ENCODE assay signal across 14 mouse cellular contexts in genomic region chr7:118275265-118275664, GRCm38 (mm10). TPM values are rescaled to one million over a fixed set of nuclear protein-coding genes. Genes with fewer than 3 reads are reported as not detected.
DNase-seq lines count a peak whose midpoint lies in the region; ATAC-seq and TF ChIP-seq lines count a peak whose summit lies in the region.
"Had no signal": no experiment of that assay in that cellular context is flagged by ENCODE, and none has a peak within 500 bp of the region (broad histone marks: within the 10 kb centered on the region; RNA-seq: fewer than 3 reads in every experiment).

No protein-coding gene starts in this region.

- in situ Hi-C loops in CH12.LX (cut with MboI; ENCODE audit: low pct_ligation_motif_present, low pct_unique_long_range_greater_than_20kb, low sequenced_read_pairs) = no loop called here

- H3K79me2 ChIP-seq in heart, adult 2 months (replicated peaks; ENCODE audit: control insufficient read depth, insufficient read depth, low read length) = no peaks in the 10 kb centered on the region
- H3K79me2 ChIP-seq in CH12.LX (replicated peaks; ENCODE audit: control insufficient read depth, extremely low read depth, insufficient read depth, poor library complexity, severe bottlenecking) = no peaks in the 10 kb centered on the region

- TF ChIP-seq EP300 in heart, adult 2 months (IDR thresholded peaks at IDR 0.05; ENCODE audit: insufficient read depth, low read depth, low read length) = no peak
- TF ChIP-seq EP300 in CH12.LX (IDR thresholded peaks at IDR 0.05; ENCODE audit: low read length) = no peak
- TF ChIP-seq EP300 in stomach, postnatal 0 days (optimal IDR thresholded peaks at IDR 0.05) = no peak

- dilution Hi-C loops in CH12.LX (cut with MboI; ENCODE audit: extremely low pct_ligation_motif_present, extremely low pct_unique_long_range_greater_than_20kb, low sequenced_read_pairs) = no loop called here

- TF ChIP-seq POLR2A in heart, adult 2 months (IDR thresholded peaks at IDR 0.05; ENCODE audit: insufficient read depth, low read depth, low read length) = no peak
- no peak for TF ChIP-seq POLR2A in CH12.LX (IDR thresholded peaks at IDR 0.05; ENCODE audit: low read depth, low read length)

- intact Hi-C loops in heart, adult 2 months (cut with DNase I) = loop anchor here (5.0 kb wide), 2 partner anchors 33 to 148 kb away; partner anchors contain the start of genes Arl6ip1 and Smg1
- intact Hi-C loops in heart, postnatal 36 days (cut with DNase I) = loop anchor here (5.0 kb wide), 1 partner anchor 143 kb away; no protein-coding TSS in a partner anchor

- TF ChIP-seq CTCF in heart, adult 2 months (IDR thresholded peaks at IDR 0.05) = peak; percentile 45
- TF ChIP-seq CTCF in CH12.LX (conservative IDR thresholded peaks at IDR 0.05 in 1 of 2, IDR thresholded peaks at IDR 0.05 in 1 of 2; ENCODE audit: low read depth in 2 of 2, low read length in 2 of 2) = peak in 1 of 2 experiments; percentile 57; a peak in 2 of 4 replicates
- TF ChIP-seq CTCF in stomach, postnatal 0 days (IDR thresholded peaks at IDR 0.05; ENCODE audit: low read depth) = peak; percentile 35
- TF ChIP-seq CTCF in forebrain, postnatal 0 days (IDR thresholded peaks at IDR 0.05; ENCODE audit: low read depth) = no peak

- no peak overlapping the region for H3K4me3 ChIP-seq in heart, adult 2 months
- peak overlapping the region in 1 of 3 experiments; percentile 4 for H3K4me3 ChIP-seq in CH12.LX (replicated peaks in 1 of 3; ENCODE audit: low read depth in 2 of 3, low read length in 2 of 3, poor library complexity in 1 of 3)
- H3K4me3 ChIP-seq in stomach, postnatal 0 days (ENCODE audit: low read depth, low read length) = no peak overlapping the region
- no peak overlapping the region for H3K4me3 ChIP-seq in hindbrain, embryonic 12.5 days
- H3K4me3 ChIP-seq in forebrain, postnatal 0 days (ENCODE audit: low read depth, low read length) = no peak overlapping the region
- H3K4me3 ChIP-seq: embryonic facial prominence, embryonic 15.5 days; heart, embryonic 13.5 days; hindbrain, embryonic 15.5 days had no signal

- no peaks in the 10 kb centered on the region for H3K36me3 ChIP-seq in heart, adult 2 months (ENCODE audit: control insufficient read depth, insufficient read depth, low read length)
- no peaks in the 10 kb centered on the region for H3K36me3 ChIP-seq in CH12.LX (replicated peaks in 1 of 2; ENCODE audit: control insufficient read depth in 1 of 2, insufficient read depth in 1 of 2, low read length in 1 of 2)
- no peaks in the 10 kb centered on the region for H3K36me3 ChIP-seq in stomach, postnatal 0 days (ENCODE audit: control insufficient read depth, insufficient read depth, low read length)
- no peaks in the 10 kb centered on the region for H3K36me3 ChIP-seq in hindbrain, embryonic 12.5 days
- H3K36me3 ChIP-seq in forebrain, postnatal 0 days (ENCODE audit: insufficient read depth) = no peaks in the 10 kb centered on the region
- H3K36me3 ChIP-seq: embryonic facial prominence, embryonic 15.5 days; heart, embryonic 13.5 days; hindbrain, embryonic 15.5 days had no signal

- peaks cover 3% of the 10 kb centered on the region for H3K9me3 ChIP-seq in CH12.LX (replicated peaks; ENCODE audit: low read length)
- no peaks in the 10 kb centered on the region for H3K9me3 ChIP-seq in stomach, postnatal 0 days (ENCODE audit: control insufficient read depth, low read length)
- H3K9me3 ChIP-seq in hindbrain, embryonic 12.5 days (replicated peaks) = no peaks in the 10 kb centered on the region
- H3K9me3 ChIP-seq in forebrain, postnatal 0 days (ENCODE audit: low read length) = no peaks in the 10 kb centered on the region
- H3K9me3 ChIP-seq: embryonic facial prominence, embryonic 15.5 days; heart, embryonic 13.5 days; hindbrain, embryonic 15.5 days had no signal

- H3K9ac ChIP-seq in heart, adult 2 months (ENCODE audit: low read depth, low read length) = no peak overlapping the region
- no peak overlapping the region; the same call in 1 of the 2 replicates for H3K9ac ChIP-seq in CH12.LX (ENCODE audit: insufficient read depth, low read depth)
- H3K9ac ChIP-seq in stomach, postnatal 0 days (ENCODE audit: low read length) = no peak overlapping the region
- H3K9ac ChIP-seq in hindbrain, embryonic 12.5 days = no peak overlapping the region
- H3K9ac ChIP-seq in forebrain, postnatal 0 days = no peak overlapping the region
- H3K9ac ChIP-seq: embryonic facial prominence, embryonic 15.5 days; heart, embryonic 13.5 days; hindbrain, embryonic 15.5 days had no signal

- 53% methylated on average over 6 of the region's 6 CpGs for WGBS in heart, adult 2 months
- 77% methylated on average over 6 of the region's 6 CpGs for WGBS in stomach, postnatal 0 days
- 86% methylated on average over 6 of the region's 6 CpGs for WGBS in hindbrain, embryonic 12.5 days
- 86% methylated on average over 6 of the region's 6 CpGs for WGBS in forebrain, postnatal 0 days

- peak; percentile 59 for ATAC-seq in inflammation-experienced regulatory T-cells, adult 6 months
- peak; percentile 55 for ATAC-seq in stomach, postnatal 0 days (ENCODE audit: low FRiP score, low TSS enrichment)
- ATAC-seq in hindbrain, embryonic 12.5 days (ENCODE audit: low FRiP score) = no peak
- no peak for ATAC-seq in forebrain, postnatal 0 days

- peak; percentile 58 for TF ChIP-seq RAD21 in CH12.LX (IDR thresholded peaks at IDR 0.05; ENCODE audit: low read depth, low read length)

- DNase-seq in heart, adult 2 months = no peak
- DNase-seq in heart, postnatal 36 days = no peak
- DNase-seq in CH12.LX (ENCODE audit: extremely low read depth) = peak; percentile 63
- DNase-seq in stomach, postnatal 0 days (ENCODE audit: low spot score) = no peak
- DNase-seq in urinary bladder, postnatal 25 days (ENCODE audit: low spot score) = no peak
- DNase-seq in forebrain, postnatal 0 days = no peak
- DNase-seq: cerebellum, postnatal 14 days; left cerebral cortex, postnatal 4 days; lung, postnatal 14 days had no signal

- no peak overlapping the region for H3K27ac ChIP-seq in heart, adult 2 months
- no peak overlapping the region; the same call in 1 of the 2 replicates for H3K27ac ChIP-seq in CH12.LX (ENCODE audit: insufficient read depth, low read depth)
- no peak overlapping the region for H3K27ac ChIP-seq in stomach, postnatal 0 days (replicated peaks)
- no peak overlapping the region for H3K27ac ChIP-seq in hindbrain, embryonic 12.5 days
- H3K27ac ChIP-seq in forebrain, postnatal 0 days (ENCODE audit: low read depth, low read length) = no peak overlapping the region
- H3K27ac ChIP-seq: embryonic facial prominence, embryonic 15.5 days; heart, embryonic 13.5 days; hindbrain, embryonic 15.5 days had no signal

- no peaks in the 10 kb centered on the region for H3K27me3 ChIP-seq in heart, adult 2 months (ENCODE audit: control insufficient read depth, insufficient read depth, low read length)
- H3K27me3 ChIP-seq in CH12.LX (replicated peaks) = no peaks in the 10 kb centered on the region
- H3K27me3 ChIP-seq in stomach, postnatal 0 days (ENCODE audit: control insufficient read depth, insufficient read depth, low read length) = no peaks in the 10 kb centered on the region
- H3K27me3 ChIP-seq in hindbrain, embryonic 12.5 days = no peaks in the 10 kb centered on the region; the same call in 1 of the 2 replicates
- H3K27me3 ChIP-seq in forebrain, postnatal 0 days (ENCODE audit: insufficient read depth, low read length) = no peaks in the 10 kb centered on the region
- H3K27me3 ChIP-seq: embryonic facial prominence, embryonic 15.5 days; heart, embryonic 13.5 days; hindbrain, embryonic 15.5 days had no signal

- peaks cover 2% of the 10 kb centered on the region; the same call in 1 of the 2 replicates for H3K4me1 ChIP-seq in heart, adult 2 months (ENCODE audit: control insufficient read depth, insufficient read depth, low read length)
- H3K4me1 ChIP-seq in CH12.LX (ENCODE audit: control insufficient read depth in 1 of 2, insufficient read depth in 2 of 2) = peaks cover 21 to 58% of the 10 kb centered on the region in 2 experiments
- H3K4me1 ChIP-seq in stomach, postnatal 0 days (replicated peaks; ENCODE audit: control insufficient read depth, insufficient read depth) = no peaks in the 10 kb centered on the region
- H3K4me1 ChIP-seq in hindbrain, embryonic 12.5 days = 0 out of 2 replicates have a peak, but pooled peaks cover 3% of the 10 kb centered on the region
- no peaks in the 10 kb centered on the region for H3K4me1 ChIP-seq in forebrain, postnatal 0 days (ENCODE audit: insufficient read depth)
- H3K4me1 ChIP-seq: heart, embryonic 13.5 days; hindbrain, embryonic 15.5 days had no signal

- no peak overlapping the region for H3K4me2 ChIP-seq in CH12.LX (ENCODE audit: insufficient read depth, low read depth, poor library complexity, severe bottlenecking)
- H3K4me2 ChIP-seq in stomach, postnatal 0 days (replicated peaks; ENCODE audit: low read depth) = no peak overlapping the region
- H3K4me2 ChIP-seq in hindbrain, embryonic 12.5 days (replicated peaks) = no peak overlapping the region
- H3K4me2 ChIP-seq in forebrain, postnatal 0 days (ENCODE audit: low read depth) = no peak overlapping the region
- H3K4me2 ChIP-seq: embryonic facial prominence, embryonic 15.5 days; heart, embryonic 13.5 days; hindbrain, embryonic 15.5 days had no signal

TF ChIP-seq in CH12.LX, 34 proteins besides CTCF, POLR2A, EP300 and RAD21 (continues in another document):
- TF ChIP-seq MYC (IDR thresholded peaks at IDR 0.05; ENCODE audit: low read depth, low read length) (peak; percentile 86), ELF1 (IDR thresholded peaks at IDR 0.05; ENCODE audit: low read depth, low read length) (peak; percentile 28; the same call in 1 of the 2 replicates), MEF2A (IDR thresholded peaks at IDR 0.05; ENCODE audit: borderline replicate concordance, low read depth, low read length) (no peak), ZC3H11A (IDR thresholded peaks at IDR 0.05; ENCODE audit: low read depth, low read length) (no peak), TCF12 (IDR thresholded peaks at IDR 0.05; ENCODE audit: low read depth, low read length) (no peak), MAFK (IDR thresholded peaks at IDR 0.05; ENCODE audit: insufficient replicate concordance, low read length) (no peak), BHLHE40 (IDR thresholded peaks at IDR 0.05; ENCODE audit: low read depth, low read length) (peak; percentile 95)

RNA-seq across cellular contexts. Expression of gene Smg1, which starts 31.8 kb away (rescaled TPM):
- 10 to 100 TPM; 31.3 to 32.4 TPM for total RNA-seq in heart, adult 2 months (2021)
- 12.6 and 23.1 TPM in 2 replicates for polyA plus RNA-seq in heart, adult 2 months (2012; rRNA removed)
- total RNA-seq in heart, postnatal 36 days (2021) = 10 to 100 TPM; 39.2 to 39.5 TPM
- total RNA-seq in CH12.LX (2012; rRNA removed) (28.0 and 29.2 TPM in 2 replicates), CH12.LX (2014; rRNA removed) (16.1 and 17.7 TPM in 2 replicates)
- polyA plus RNA-seq in CH12.LX (2012; ENCODE audit: insufficient read length, low read depth) = 33.2 and 35.0 TPM in 2 replicates
- 10 to 100 TPM; 19.5 to 33.9 (median 33.0) TPM for polyA plus RNA-seq in inflammation-experienced regulatory T-cells, adult 6 months (2017; shearing (Covaris generic))
- polyA plus RNA-seq in stomach, postnatal 0 days (2015; fragmentation: Nextera tagmentation; extraction: Ambion mirVana) = 6.4 and 8.5 TPM in 2 replicates
- polyA plus RNA-seq in hindbrain, embryonic 12.5 days (2016; fragmentation: Nextera tagmentation; extraction: Ambion mirVana) = 26.8 and 27.6 TPM in 2 replicates
- 46.1 and 57.4 TPM in 2 replicates for total RNA-seq in forebrain, postnatal 0 days (2014; rRNA removed)
- polyA plus RNA-seq in forebrain, postnatal 0 days (2015; fragmentation: Nextera tagmentation; extraction: Ambion mirVana) = 7.2 and 14.2 TPM in 2 replicates

Comparison
In these comparisons a context has a peak if more than half of its experiments do, and no peak if none do; other contexts are left out.
1. ATAC-seq: peak in inflammation-experienced regulatory T-cells, adult 6 months (single experiment) and stomach, postnatal 0 days (single experiment); none in hindbrain, embryonic 12.5 days (single experiment) and forebrain, postnatal 0 days (single experiment).